Mouse (Mus musculus) kidney, adult 11 months (tissue): ENCODE results near the gene Eif3g.

Experiments used
- DNase-seq: peaks from one replicate; pipeline ENCODE4 v3.0.0; 2022

Gene Eif3g

DNA sequence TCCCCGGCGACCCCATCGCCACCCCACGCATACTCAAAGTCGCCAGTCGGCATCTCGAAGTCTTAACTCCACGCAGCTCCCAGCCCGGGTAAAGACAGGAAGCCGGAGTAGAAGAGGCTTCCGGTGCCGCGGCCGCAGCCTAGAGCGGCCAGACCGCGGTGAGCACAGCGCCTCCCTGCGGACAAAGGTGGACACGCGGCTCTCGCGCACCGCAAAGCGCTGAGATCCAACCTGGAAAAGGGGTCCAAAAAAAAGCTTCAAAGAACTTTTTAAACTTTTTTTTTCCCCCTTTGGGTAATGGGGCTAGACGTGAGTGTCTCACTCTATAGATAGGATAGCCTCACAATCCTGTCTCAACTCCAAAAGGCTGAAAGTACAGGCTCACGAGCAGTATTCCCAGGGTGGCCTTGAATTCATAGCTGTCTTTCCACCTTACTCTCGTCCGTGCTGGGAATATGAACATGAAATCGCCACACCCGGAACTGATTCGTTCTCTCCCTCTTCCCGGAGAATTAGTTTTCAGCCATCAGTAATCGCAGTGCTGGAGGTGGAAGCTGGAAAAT, at the start of gene Eif3g:
Eif3g (minus strand) TSS at position 113 of the 563 bp plus-strand sequence.
- DNase-seq = peak; percentile 82

DNA sequence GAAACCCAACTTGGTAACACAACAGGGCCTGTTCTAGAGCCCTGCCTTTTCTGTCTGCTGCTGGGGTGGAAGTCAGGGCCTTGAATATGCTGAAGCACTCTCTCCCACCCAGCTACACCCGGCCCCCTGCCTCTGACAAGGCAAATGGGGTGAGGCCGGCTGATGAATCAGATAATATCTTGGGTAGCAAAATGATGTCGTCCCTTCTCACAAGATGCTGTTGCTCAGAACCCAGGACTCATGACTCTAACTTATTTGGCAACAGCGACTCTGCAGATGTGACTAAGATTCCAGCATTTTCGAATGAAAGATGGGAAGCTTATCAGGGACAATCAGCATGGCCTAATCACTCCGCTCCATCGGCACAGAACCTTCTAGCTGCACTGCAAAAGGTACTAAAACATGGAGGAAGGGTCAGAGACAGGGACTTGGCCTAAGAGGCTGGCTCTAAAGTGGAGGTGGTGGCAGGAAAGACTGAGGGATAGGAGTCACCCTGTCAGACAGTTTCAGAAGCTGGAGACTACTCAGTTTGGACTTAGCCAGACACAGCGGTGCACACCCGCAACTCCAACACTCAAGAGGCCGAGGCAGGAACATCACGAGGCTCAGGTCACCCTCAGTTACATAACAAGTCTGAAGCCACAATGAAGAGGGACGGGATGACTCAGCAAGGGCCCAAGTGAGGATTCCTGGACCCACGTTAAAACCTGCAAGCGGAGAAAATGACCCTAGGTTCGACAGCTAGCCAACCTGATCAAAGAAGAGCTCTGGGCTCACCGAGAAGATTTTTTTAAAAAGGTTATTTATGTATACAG, 47.9 kb upstream of the Eif3g start:
- DNase-seq = no peak

DNA sequence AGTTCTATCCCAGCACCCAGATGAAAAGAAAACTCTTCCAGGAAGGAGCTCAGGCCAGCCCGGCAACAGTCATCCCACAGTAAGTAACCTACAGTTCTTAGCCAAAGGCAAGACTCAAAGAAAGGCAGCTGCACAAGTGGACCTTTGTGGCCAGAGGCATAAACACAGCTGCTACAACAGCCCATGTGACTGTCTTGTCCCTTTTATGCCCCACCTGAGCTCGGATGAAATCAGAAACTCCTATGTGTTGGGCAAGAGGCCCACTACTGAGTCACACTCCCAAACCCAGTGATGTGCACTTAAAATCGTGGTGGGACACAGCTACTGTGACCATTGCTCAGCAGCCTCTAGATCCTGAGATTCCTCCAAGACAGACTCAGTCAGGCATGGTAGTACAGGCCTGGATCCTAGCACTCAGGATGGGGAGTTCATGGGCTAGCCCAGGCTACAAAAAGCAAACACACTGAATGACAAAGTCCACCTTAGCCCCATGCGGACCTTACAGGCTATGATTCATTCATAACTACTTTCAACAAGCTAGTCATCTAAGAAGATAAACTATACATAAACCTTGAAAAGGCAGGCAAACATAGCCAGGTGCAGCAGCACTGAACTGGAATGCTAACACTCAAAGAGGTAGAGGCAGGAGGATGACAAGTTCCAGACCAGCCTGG, 46.4 kb upstream of the Eif3g start:
- no peak for DNase-seq

DNA sequence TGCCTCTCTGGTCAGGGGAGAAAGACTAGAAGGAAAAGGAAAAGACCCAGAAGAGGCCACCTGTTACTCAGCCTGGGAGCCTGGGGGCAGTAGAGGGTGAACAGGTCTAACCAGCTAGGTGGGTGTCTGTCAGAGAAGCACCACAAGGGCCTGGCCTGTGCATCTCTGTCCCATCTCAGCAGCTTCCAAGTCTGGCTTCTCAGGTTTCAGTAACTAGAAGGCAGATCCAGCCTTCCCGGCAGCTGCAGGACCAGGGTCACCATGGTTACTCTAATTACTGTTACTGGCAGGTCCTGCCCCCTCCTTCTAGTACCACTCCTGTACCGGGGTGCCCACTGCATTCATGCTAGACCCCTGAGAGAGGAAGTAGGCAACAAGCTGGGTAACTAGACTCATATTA, 45.5 kb upstream of the Eif3g start:
- DNase-seq = no peak

DNA sequence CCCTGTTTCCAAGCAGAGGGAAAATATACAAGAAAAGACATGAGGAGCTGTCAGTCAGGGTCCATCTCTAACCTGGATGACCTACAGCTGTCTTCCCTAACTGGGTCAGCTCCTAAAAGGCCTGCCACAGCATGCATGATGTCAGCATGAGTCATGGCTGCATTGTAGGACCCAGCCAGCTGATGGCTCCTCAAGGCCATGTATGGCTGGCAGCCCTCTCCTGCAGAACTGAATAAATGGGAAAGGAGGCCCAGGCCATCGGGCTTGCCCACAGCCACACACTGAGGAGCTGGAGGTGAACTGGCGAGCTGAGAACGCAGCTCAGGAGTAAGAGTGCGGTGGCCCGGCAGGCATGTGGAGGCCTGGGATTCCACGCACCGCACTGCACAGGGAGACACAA, 45.0 kb upstream of the Eif3g start:
- no peak for DNase-seq

- DNase-seq = no peak
These were observed 24.8 kb upstream of the Eif3g start for GRCm38 (mm10) chr9:20923258-20923657.

DNA sequence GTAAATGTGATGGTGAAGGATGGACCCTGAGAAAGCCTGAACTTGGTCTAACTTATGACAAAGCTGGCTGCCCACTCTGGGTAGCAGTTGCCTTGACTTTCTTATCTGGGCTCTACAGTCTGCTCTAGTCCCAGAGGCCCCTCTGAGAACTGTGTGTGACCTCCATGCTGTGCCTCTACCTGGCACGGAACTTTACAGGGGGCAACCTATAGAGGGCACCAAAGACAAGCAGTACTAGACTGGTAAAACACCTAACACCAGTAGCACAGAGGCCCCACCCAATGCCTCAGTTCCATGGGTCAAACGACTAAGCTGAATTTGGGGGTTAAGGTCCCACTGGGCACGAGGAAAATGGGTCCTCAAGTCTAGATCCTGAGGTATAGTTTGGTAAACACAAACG, 17.7 kb upstream of the Eif3g start:
- DNase-seq = peak; percentile 28

- no peak for DNase-seq
These were observed 11.5 kb upstream of the Eif3g start for GRCm38 (mm10) chr9:20909948-20910347.

DNA sequence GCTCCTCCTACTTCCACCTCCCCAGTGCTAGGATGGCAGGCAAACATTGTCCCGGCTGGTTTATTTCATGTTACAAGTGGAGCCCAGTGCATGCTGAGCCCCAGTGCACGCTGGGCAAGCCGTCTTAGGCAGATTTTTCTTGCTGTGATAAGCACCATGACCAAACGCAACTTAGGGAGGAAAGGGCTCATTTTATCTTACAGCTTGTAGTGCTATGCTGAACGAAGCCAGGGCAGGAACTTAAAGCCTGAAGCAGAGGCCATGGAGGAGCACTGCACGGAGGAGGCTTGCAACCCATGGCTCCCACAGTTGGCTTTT, 3.7 kb upstream of the Eif3g start:
- DNase-seq = no peak

DNA sequence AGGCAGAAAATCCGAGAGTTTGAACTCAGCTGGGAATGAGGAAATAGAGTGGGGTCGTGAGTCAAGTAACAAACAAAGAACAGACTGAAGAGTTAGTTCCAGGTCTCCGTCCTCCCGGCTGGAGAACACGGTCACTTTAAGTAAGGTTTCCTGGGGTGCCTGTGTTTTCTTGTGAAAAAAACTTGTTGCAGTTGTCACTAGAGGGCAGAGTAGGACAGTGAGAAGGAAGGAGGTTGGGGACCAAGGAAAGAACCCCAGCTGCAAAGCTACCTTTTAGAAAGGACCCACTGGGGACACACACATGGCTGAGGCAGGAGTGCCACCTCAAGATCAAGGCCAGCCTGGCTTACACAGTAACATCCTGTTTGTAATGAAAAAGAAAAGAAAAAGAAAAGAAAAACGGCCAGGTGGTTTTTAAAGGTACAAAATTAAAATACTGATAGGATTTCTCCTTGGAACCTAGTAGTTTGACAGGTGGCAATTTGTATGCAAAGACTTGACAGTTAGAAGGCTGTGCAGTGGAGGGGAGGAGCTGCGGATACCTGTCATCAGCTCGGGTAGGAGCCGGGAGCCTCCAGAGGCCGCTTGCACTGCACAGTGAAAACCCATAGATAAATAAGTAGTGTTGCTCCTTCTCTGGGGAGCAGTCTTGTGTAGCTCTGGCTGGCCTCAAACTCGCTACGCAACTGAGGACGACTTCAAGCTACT, 3.2 kb upstream of the Eif3g start:
- peak; percentile 38 for DNase-seq

DNA sequence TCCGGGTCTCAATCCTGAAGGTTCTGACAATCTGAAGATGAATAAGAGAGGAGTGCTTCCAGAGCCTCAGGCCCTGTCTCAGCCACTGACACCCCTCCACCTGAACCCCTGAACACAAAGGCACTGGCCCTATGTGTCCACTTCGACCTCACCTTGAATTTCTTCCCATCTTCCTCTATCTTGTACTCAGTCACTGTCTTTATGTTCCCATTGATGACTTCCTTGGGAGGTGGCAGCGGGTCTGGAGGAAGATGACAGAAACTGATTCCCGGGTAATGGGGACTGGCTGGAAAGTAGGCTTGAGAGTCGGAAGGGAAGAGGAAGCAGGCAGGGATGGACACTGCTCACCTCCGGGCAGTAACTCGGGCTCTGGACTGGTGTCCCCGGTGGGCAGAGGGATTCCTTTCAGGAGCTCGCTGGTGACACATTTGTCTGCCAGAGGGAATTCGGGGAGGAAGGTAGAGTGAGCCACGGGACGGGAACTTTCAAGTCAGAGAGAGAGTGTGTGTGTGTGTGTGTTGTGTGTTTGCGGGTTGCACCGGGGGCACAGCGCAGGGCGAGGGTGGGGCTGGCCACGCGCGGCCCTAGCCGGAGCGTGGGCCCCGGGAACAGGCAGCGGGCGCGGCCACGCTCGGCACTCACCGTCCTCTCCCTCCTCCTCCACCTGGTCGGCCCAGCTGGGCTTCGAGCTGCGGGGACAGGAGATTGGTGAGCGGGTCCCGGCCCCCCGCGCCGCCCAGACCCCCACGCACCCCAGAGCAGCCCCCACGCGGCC, 500 bp downstream of the Eif3g start:
- DNase-seq = no peak

GRCm38 (mm10) chr9:20895382-20895781, 3.0 kb downstream of the Eif3g start:
- DNase-seq = no peak

DNA sequence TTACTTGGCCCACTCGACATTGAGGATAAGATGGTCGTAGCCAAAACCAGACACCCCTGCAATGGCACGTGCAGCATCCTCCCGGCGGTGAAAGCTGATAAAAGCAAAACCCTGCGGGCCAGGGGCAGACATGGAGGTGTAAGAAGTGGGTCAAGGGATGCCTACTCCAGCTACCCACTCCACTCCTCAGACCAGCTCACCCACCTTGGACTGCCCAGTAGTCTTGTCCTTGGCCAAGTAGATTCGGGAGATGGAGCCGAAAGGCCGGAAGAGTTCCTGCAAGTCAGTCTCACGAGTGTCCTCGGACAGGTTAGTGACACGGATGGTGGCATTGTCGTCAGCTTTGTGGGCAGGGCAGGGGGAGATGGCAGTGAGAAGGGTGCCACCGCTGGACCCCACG, 3.8 kb downstream of the Eif3g start:
- DNase-seq = no peak

DNA sequence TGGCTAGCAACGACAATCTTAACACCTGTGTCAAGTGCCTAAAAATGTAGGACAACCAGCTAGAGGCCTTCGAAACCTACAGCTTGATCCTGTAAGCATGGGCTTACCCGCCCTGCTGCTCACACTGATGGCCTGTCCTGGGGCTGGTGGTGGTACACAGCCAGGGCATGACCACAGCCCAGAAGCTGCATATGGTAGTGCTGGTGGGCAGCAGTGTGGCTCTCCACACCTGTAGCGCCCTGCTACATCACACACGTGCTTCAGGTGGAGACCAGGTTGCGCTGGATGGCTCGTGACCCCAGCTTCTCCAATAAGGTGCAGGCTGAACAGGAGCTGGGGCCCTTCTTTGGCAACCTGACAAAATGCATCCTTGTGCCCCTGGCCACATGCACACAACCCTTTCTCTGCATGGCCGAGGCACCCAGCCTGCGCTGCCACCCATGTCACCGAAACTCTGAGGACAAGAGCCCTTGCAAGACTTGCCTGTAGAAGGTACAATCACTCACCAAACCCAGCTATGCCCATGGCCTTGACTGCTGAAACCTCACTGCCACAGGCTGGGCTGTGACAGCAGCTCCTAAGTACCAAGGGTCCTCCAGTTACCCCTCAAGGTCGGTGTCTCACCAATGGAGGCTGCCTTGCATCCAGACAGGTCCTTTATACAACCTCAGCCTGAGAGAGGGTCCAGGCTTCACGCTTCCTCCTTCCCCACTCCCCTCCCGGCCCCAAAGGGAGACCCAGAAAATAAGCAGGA, 4.7 kb downstream of the Eif3g start:
- DNase-seq = no peak

DNA sequence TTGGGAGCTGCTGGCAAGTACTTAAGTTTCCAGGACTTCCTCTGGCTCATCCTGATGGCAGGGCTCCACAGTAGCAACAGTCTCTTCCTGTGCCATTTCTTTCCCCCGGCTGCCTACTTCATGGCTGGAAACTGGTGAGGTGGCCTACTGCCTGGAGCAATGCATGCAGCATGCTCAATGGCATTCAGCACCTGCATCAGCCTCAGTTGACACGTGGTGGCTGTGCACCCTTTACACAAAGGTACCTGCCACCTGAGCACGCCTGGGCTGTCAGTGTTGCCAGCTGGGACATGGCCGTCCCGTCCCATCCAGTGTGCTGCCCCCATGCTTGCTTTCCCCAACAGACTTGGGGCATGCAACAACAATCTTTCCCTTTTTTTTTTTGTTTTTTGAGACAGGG, 5.4 kb downstream of the Eif3g start:
- DNase-seq = no peak

DNA sequence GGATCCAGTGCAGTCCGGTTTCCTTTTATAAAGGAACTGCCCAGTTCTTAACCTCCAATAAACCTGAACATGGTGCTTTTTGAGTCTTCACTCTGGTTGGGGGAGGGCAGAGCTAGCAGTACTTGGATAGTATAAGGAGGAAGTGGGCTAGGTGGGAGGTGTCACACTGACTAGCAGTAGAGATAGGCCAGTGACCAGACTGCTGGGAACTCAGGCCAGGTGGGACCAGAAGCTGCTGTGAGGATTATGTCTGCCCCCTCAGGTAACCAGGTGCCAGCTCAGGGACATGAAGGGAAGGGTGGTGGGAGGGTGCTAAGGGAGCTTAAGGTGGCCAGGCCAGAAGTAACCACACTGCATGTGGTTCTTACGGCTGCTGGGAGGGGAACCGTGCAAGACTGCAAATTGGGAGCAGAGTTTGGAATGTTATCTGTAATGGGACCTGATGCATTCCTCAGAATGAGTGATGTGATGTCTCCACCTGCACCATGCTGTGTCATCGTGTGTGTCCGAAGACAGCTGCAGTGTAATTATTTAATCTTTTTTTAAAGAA, 6.2 kb downstream of the Eif3g start:
- DNase-seq = no peak

DNA sequence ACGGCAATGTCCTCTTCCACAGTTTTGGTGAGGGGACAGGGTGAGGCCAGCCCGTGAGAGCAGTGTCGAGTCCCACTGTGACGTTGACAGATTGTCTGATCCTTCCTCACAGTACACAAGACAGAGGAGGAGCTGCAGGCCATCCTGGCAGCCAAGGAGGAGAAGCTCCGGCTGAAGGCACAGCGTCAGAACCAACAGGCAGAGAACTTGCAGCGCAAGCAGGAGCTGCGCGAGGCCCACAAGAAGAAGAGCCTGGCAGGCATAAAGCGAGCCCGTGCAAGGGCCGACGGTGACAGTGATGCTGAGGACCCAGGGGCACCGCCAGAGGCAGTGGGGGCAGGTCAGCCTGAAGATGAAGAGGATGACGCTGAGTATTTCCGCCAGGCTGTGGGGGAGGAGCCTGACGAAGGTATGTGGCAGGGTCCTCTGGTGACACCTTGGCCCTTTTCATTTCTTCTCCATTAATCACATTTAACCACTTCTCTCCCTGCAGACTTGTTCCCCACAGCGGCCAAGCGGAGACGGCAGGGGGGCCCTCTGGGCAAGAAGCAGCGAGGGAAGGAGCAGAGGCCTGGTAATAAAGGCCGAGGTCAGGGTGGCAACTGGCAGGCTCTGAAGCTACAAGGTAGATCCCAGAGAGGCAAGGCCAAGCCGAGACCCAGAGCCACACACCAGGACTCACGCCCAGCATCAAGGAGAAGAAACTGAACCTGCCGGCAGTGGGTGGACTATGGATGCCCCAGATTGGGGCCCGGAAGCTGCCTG, 6.9 kb downstream of the Eif3g start:
- DNase-seq = no peak

DNA sequence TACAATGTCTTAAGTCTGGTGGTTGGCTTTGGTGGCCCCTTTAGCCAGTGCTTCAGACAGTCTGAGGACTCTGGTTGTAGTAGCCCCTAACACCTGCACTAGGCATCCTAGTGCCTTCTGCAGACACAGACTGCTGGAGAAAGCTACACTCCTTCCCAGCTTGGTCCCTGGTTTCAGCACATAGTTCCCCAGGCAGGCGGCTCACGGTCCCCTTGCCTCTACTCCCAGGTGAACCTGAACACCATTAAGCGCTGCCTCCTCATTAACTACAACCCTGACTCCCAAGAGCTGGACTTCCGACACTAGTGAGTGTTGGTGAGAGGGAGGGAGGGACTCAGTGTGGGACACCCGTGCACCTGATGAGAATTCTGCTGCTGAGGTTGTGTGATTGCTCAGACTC, 8.0 kb downstream of the Eif3g start:
- no peak for DNase-seq

DNA sequence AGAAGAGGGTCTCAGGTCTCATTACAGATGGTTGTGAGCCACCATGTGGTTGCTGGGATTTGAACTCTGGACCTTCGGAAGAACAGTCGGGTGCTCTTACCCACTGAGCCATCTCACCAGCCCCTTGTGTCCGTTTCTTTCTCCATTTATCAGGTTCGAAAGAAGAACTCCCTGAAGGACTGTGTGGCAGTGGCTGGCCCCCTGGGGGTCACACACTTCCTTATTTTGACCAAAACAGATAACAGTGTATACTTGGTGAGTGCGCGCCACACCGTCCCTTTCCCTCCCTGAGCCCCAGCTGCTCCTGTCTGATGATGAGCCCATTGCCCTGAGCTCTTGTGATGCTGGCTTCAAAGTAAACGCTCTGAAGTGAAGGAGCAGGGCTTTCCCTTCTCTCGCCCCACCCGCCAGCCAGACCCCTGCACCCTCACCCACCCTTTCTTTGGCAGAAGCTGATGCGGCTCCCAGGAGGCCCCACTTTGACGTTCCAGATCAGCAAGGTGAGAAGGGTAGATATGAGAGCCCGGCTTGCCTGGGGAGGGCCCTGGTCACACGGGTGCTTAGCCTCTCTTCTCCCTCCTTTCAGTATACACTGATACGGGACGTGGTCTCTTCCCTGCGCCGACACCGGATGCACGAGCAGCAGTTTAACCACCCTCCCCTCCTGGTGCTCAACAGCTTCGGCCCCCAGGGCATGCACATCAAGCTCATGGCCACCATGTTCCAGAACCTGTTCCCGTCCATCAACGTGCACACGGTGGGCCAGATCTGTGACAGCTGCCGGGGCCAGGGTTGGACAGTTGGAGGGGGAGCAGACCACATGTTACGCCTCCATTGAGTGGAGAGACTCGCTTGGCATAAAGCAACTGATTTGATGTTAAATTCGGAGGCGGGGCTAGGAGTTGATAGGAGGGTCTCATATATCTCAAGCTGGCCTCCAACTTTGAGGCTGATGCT, 9.0 kb downstream of the Eif3g start:
- DNase-seq = no peak

- no peak for DNase-seq
These were observed 10.0 kb downstream of the Eif3g start for GRCm38 (mm10) chr9:20888386-20888765.
